Mouse (Mus musculus) kidney, adult 2 months (tissue): ENCODE results near the gene Rnase10.

Experiments used
- CTCF ChIP-seq: fragments of 200-500 bp; conservative IDR thresholded peaks from 2 replicates; pipeline ENCODE4 v1.5.1; 2011; ENCODE audit warnings: low read depth, mild to moderate bottlenecking, control low read depth, low read length, moderate library complexity, mixed read lengths; ENCODE audit not compliant: insufficient read depth, insufficient read length
- POLR2A ChIP-seq: fragments of 200-500 bp; IDR thresholded peaks from one replicate; pipeline ENCODE4 v1.6.1; 2011; ENCODE audit warnings: low read depth, low read length, control low read depth

DNA sequence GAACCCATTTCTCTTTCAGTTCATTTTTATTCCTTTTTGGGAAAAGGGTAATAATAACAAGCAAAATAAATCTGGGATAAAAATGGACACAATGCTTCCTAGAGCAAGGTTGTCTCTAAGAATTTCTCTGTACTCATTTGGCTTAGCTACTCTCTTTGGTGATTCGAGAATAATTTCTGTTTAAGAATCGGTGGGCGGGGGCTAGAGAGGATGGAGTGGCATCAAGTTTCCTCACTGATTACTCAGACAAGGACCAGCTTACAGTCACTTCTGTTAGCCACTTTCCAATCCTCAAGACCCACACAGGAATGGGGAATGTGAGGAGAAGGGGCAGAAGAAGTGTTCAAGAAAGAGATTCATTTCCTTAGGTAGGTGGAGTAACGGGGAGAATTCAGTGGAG lies 1.2 kb downstream of the Rnase10 start:
- TF ChIP-seq CTCF (no peak), POLR2A (no peak)
